Mouse (Mus musculus): ENCODE measurements around the gene Gpr68. TPM values are rescaled to one million over a fixed set of nuclear protein-coding genes. Genes with fewer than 3 reads are reported as not detected.

Gpr68 gene
- polyA plus RNA-seq, 1 experiment from 2014 or later, result 5.9 TPM

- 85% methylated on average over 3 of the region's 3 CpGs for WGBS
- H3K9me3 ChIP-seq, result no peaks in the 10 kb centered on the region
- no peak for ATAC-seq (ENCODE audit: extremely low read depth, insufficient number of reproducible peaks, low FRiP score, low TSS enrichment)
- no peaks in the 10 kb centered on the region for H3K36me3 ChIP-seq
- no peak overlapping the region for H3K9ac ChIP-seq
- H3K27ac ChIP-seq (replicated peaks), result no peak overlapping the region
- no peak overlapping the region for H3K4me2 ChIP-seq
- H3K4me1 ChIP-seq, result no peaks in the 10 kb centered on the region; the same call in 1 of the 2 replicates
- no peak overlapping the region for H3K4me3 ChIP-seq
- H3K27me3 ChIP-seq (replicated peaks), result peaks cover 15% of the 10 kb centered on the region
Measured at GRCm38 (mm10) chr12:100890548-100890947, 17.4 kb downstream of the Gpr68 start.

- Histone ChIP-seq H3K4me2 (no peak overlapping the region), H3K27ac (replicated peaks) (no peak overlapping the region), H3K4me1 (no peaks in the 10 kb centered on the region; the same call in 1 of the 2 replicates), H3K4me3 (no peak overlapping the region), H3K9ac (no peak overlapping the region), H3K36me3 (no peaks in the 10 kb centered on the region), H3K27me3 (replicated peaks) (peaks cover 18% of the 10 kb centered on the region; the same call in 1 of the 2 replicates), H3K9me3 (no peaks in the 10 kb centered on the region)
- ATAC-seq (ENCODE audit: extremely low read depth, insufficient number of reproducible peaks, low FRiP score, low TSS enrichment), result no peak
- WGBS, result 30% methylated on average over 12 of the region's 12 CpGs
Measured at GRCm38 (mm10) chr12:100887801-100888258, 20.2 kb downstream of the Gpr68 start.

DNA sequence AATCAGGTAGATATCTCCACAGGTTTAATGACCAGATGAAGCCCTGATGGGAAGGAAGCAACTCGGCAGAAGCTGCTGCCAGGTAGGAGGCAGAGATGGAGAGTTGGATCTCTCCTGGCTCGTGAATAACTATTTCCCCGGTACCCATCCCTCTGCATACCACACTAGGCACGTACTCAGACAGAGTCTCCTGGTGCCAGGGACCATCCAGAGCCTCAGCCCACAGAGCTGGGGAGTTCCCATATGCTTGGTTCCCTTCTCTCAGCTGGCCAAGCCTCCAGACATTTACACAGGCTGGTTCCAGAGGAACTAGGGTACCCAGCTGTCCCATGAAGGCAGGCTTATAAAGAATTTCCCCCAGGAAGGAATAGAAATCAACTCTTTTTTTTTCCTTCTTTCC is 21.1 kb downstream of the Gpr68 start:
- peaks cover 18% of the 10 kb centered on the region; the same call in 1 of the 2 replicates for H3K27me3 ChIP-seq (replicated peaks)
- H3K9ac ChIP-seq, result no peak overlapping the region
- no peaks in the 10 kb centered on the region for H3K9me3 ChIP-seq
- no peaks in the 10 kb centered on the region for H3K36me3 ChIP-seq
- H3K4me3 ChIP-seq, result no peak overlapping the region
- H3K27ac ChIP-seq (replicated peaks), result no peak overlapping the region
- no peak overlapping the region for H3K4me2 ChIP-seq
- WGBS, result 71% methylated on average over 4 of the region's 4 CpGs
- H3K4me1 ChIP-seq, result no peaks in the 10 kb centered on the region; the same call in 1 of the 2 replicates
- no peak for ATAC-seq (ENCODE audit: extremely low read depth, insufficient number of reproducible peaks, low FRiP score, low TSS enrichment)

- WGBS, result 75% methylated on average over 3 of the region's 3 CpGs
- H3K27ac ChIP-seq (replicated peaks), result no peak overlapping the region
- H3K9me3 ChIP-seq, result no peaks in the 10 kb centered on the region
- H3K4me2 ChIP-seq, result no peak overlapping the region
- H3K36me3 ChIP-seq, result no peaks in the 10 kb centered on the region
- no peak overlapping the region for H3K4me3 ChIP-seq
- no peak overlapping the region for H3K9ac ChIP-seq
- H3K4me1 ChIP-seq, result no peaks in the 10 kb centered on the region; the same call in 1 of the 2 replicates
- ATAC-seq (ENCODE audit: extremely low read depth, insufficient number of reproducible peaks, low FRiP score, low TSS enrichment), result no peak
- peaks cover 18% of the 10 kb centered on the region; the same call in 1 of the 2 replicates for H3K27me3 ChIP-seq (replicated peaks)
Measured at GRCm38 (mm10) chr12:100885585-100885984, 22.4 kb downstream of the Gpr68 start.

GRCm38 (mm10) chr12:100883168-100883567 is 24.8 kb downstream of the Gpr68 start:
- Histone ChIP-seq H3K9ac (no peak overlapping the region), H3K36me3 (no peaks in the 10 kb centered on the region), H3K4me3 (no peak overlapping the region), H3K27ac (replicated peaks) (no peak overlapping the region), H3K9me3 (no peaks in the 10 kb centered on the region), H3K4me2 (no peak overlapping the region), H3K4me1 (no peaks in the 10 kb centered on the region; the same call in 1 of the 2 replicates), H3K27me3 (replicated peaks) (peaks cover 18% of the 10 kb centered on the region; the same call in 1 of the 2 replicates)
- no peak for ATAC-seq (ENCODE audit: extremely low read depth, insufficient number of reproducible peaks, low FRiP score, low TSS enrichment)
- WGBS, result 66% methylated on average over 7 of the region's 7 CpGs

DNA sequence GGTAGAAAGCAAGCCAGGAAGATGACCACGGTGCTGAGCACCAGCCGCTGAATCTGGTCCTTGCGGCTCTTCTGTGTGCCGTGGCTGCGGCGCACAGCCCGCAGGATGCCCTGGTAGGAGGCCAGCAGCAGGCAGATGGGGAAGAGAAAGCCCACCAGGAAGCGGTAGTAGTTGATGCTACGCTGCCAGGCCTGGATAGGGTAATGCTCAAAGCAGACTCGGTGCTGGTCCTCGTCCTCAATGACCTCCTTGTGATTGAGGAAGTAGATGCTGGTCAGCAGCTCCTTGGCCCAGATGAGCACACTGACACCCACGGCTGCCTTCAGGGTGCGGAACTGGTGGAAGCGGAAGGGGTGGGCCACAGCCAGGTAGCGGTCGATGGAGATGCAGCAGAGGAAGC is 29.4 kb downstream of the Gpr68 start:
- H3K9me3 ChIP-seq, result no peaks in the 10 kb centered on the region
- H3K27ac ChIP-seq (replicated peaks), result no peak overlapping the region
- WGBS, result 80% methylated on average over 16 of the region's 16 CpGs
- no peaks in the 10 kb centered on the region for H3K4me1 ChIP-seq
- no peak for ATAC-seq (ENCODE audit: extremely low read depth, insufficient number of reproducible peaks, low FRiP score, low TSS enrichment)
- no peak overlapping the region for H3K4me3 ChIP-seq
- no peaks in the 10 kb centered on the region; the same call in 1 of the 2 replicates for H3K27me3 ChIP-seq (replicated peaks)
- H3K36me3 ChIP-seq, result no peaks in the 10 kb centered on the region
- no peak overlapping the region for H3K9ac ChIP-seq
- no peak overlapping the region for H3K4me2 ChIP-seq

- Histone ChIP-seq H3K4me1 (no peaks in the 10 kb centered on the region), H3K9ac (no peak overlapping the region), H3K9me3 (no peaks in the 10 kb centered on the region), H3K27me3 (replicated peaks) (no peaks in the 10 kb centered on the region; the same call in 1 of the 2 replicates), H3K27ac (replicated peaks) (no peak overlapping the region), H3K36me3 (no peaks in the 10 kb centered on the region), H3K4me2 (no peak overlapping the region), H3K4me3 (no peak overlapping the region)
- 70% methylated on average over 6 of the region's 6 CpGs for WGBS
- ATAC-seq (ENCODE audit: extremely low read depth, insufficient number of reproducible peaks, low FRiP score, low TSS enrichment), result no peak
Measured at GRCm38 (mm10) chr12:100877936-100878335, 30.1 kb downstream of the Gpr68 start.

DNA sequence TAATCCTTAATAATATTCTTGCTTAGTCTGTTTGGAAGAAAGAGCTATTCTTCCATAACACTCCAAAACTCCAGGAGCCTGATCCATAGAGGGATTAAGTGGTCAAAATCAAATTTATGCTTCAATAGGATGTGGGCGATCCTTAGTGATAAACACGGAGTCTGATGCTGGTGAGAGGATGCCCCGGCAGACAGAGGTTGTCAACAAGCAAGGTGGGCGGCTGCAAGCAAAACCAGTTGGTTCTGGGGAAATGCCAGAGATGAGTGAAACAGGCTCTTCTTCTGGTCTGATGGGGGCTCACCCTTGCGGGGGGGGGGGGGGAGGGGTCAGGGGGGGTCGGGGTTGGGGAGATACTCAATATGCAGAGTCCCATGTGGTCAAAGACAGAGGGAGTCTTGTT is 32.0 kb downstream of the Gpr68 start:
- 75% methylated on average over 6 of the region's 6 CpGs for WGBS
- H3K9ac ChIP-seq, result no peak overlapping the region

GRCm38 (mm10) chr12:100875553-100875952 is 32.4 kb downstream of the Gpr68 start:
- H3K9me3 ChIP-seq, result no peaks in the 10 kb centered on the region
- no peak overlapping the region for H3K4me3 ChIP-seq
- no peaks in the 10 kb centered on the region for H3K36me3 ChIP-seq
- no peak for ATAC-seq (ENCODE audit: extremely low read depth, insufficient number of reproducible peaks, low FRiP score, low TSS enrichment)
- no peak overlapping the region for H3K27ac ChIP-seq (replicated peaks)
- H3K27me3 ChIP-seq (replicated peaks), result no peaks in the 10 kb centered on the region; the same call in 1 of the 2 replicates
- 53% methylated on average over 3 of the region's 3 CpGs for WGBS
- no peak overlapping the region for H3K4me2 ChIP-seq
- H3K9ac ChIP-seq, result no peak overlapping the region
- no peaks in the 10 kb centered on the region for H3K4me1 ChIP-seq

More for the DNA sequence above, 32.0 kb downstream of the Gpr68 start:
- Histone ChIP-seq H3K27me3 (replicated peaks) (no peaks in the 10 kb centered on the region; the same call in 1 of the 2 replicates), H3K4me3 (no peak overlapping the region), H3K9me3 (no peaks in the 10 kb centered on the region), H3K4me1 (no peaks in the 10 kb centered on the region), H3K36me3 (no peaks in the 10 kb centered on the region), H3K4me2 (no peak overlapping the region), H3K27ac (replicated peaks) (no peak overlapping the region)
- no peak for ATAC-seq (ENCODE audit: extremely low read depth, insufficient number of reproducible peaks, low FRiP score, low TSS enrichment)

GRCm38 (mm10) chr12:100873612-100874011 is 34.4 kb downstream of the Gpr68 start:
- no peak for ATAC-seq (ENCODE audit: extremely low read depth, insufficient number of reproducible peaks, low FRiP score, low TSS enrichment)
- H3K27ac ChIP-seq (replicated peaks), result no peak overlapping the region
- peaks cover 6% of the 10 kb centered on the region; the same call in 1 of the 2 replicates for H3K9me3 ChIP-seq
- H3K4me3 ChIP-seq, result no peak overlapping the region
- H3K4me1 ChIP-seq, result no peaks in the 10 kb centered on the region
- H3K9ac ChIP-seq, result no peak overlapping the region
- 78% methylated on average over 3 of the region's 3 CpGs for WGBS
- H3K4me2 ChIP-seq, result no peak overlapping the region
- H3K27me3 ChIP-seq (replicated peaks), result no peaks in the 10 kb centered on the region; the same call in 1 of the 2 replicates
- H3K36me3 ChIP-seq, result no peaks in the 10 kb centered on the region

GRCm38 (mm10) chr12:100871841-100872240 is 36.2 kb downstream of the Gpr68 start:
- Histone ChIP-seq H3K36me3 (no peaks in the 10 kb centered on the region), H3K4me2 (no peak overlapping the region), H3K27me3 (replicated peaks) (no peaks in the 10 kb centered on the region; the same call in 1 of the 2 replicates), H3K9me3 (peaks cover 6% of the 10 kb centered on the region; the same call in 1 of the 2 replicates), H3K27ac (replicated peaks) (no peak overlapping the region), H3K9ac (no peak overlapping the region), H3K4me1 (no peaks in the 10 kb centered on the region), H3K4me3 (no peak overlapping the region)
- no peak for ATAC-seq (ENCODE audit: extremely low read depth, insufficient number of reproducible peaks, low FRiP score, low TSS enrichment)
- 68% methylated on average over 2 of the region's 2 CpGs for WGBS

DNA sequence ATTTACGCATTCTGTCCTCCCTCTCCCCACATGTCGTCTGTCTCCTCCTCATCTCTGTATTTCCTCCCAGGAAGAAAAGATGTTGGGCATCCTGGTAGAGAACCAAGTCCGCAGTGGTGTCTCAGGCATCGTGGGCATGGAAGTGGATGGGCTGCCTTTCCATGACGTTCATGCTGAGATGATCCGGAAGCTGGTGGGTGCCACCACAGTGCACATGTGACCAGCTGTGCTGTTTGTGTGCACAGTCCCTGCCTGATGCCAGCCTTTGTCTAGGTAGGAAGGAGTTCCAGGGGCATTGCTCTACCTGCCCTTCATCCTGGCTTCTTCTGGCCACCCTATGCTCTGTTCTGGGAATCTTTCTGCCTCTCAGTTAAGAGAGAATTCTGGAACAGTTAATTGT is 36.8 kb downstream of the Gpr68 start:
- no peaks in the 10 kb centered on the region for H3K36me3 ChIP-seq
- no peak overlapping the region for H3K27ac ChIP-seq (replicated peaks)
- ATAC-seq (ENCODE audit: extremely low read depth, insufficient number of reproducible peaks, low FRiP score, low TSS enrichment), result no peak
- WGBS, result 81% methylated on average over 6 of the region's 6 CpGs
- no peak overlapping the region for H3K4me2 ChIP-seq
- H3K4me3 ChIP-seq, result no peak overlapping the region
- H3K4me1 ChIP-seq, result no peaks in the 10 kb centered on the region
- no peak overlapping the region for H3K9ac ChIP-seq
- peaks cover 6% of the 10 kb centered on the region; the same call in 1 of the 2 replicates for H3K9me3 ChIP-seq
- peaks cover 1% of the 10 kb centered on the region; the same call in 1 of the 2 replicates for H3K27me3 ChIP-seq (replicated peaks)

Data from heart, embryonic 13.5 days (tissue).